Comparison of ENCODE assay signal across 24 mouse cellular contexts in the genomic region with DNA sequence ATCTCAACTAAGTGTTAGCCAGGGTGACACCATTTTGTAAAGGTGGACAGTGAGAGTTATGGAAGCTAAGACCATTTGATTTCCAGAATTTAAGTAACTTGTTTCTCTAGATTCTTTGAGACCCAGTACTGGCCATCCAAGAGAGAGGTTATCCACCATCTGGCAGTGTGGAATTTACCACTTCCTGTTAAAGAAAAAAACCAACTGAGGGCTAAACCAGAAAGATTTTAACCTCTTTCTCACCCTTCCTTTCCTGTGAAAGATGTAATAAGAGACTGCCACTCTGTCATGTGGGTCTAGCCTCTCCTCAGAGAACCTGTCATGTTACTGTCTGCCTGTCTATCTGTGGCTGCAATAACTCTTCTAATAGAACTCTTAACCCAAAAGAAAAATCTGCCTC. TPM values are rescaled to one million over a fixed set of nuclear protein-coding genes. Genes with fewer than 3 reads are reported as not detected.
DNase-seq lines count a peak whose midpoint lies in the region; ATAC-seq and TF ChIP-seq lines count a peak whose summit lies in the region.
"Had no signal": no experiment of that assay in that cellular context is flagged by ENCODE, and none has a peak within 500 bp of the region (broad histone marks: within the 10 kb centered on the region; RNA-seq: fewer than 3 reads in every experiment).

No protein-coding gene starts in this region.

- no peaks in the 10 kb centered on the region for H3K9me3 ChIP-seq in midbrain, embryonic 11.5 days (ENCODE audit: control insufficient read depth, low read length)
- no peaks in the 10 kb centered on the region for H3K9me3 ChIP-seq in midbrain, embryonic 16.5 days (replicated peaks; ENCODE audit: control insufficient read depth, low read length, poor library complexity, severe bottlenecking)
- H3K9me3 ChIP-seq: embryonic facial prominence, embryonic 10.5 days; heart, embryonic 10.5 days; hindbrain, embryonic 13.5 days had no signal

- H3K79me2 ChIP-seq in C2C12 (ENCODE audit: control insufficient read depth, insufficient read depth): no peaks in the 10 kb centered on the region

- no peaks in the 10 kb centered on the region for H3K79me3 ChIP-seq in C2C12 (ENCODE audit: low read depth)

- H3K27me3 ChIP-seq in midbrain, embryonic 11.5 days (ENCODE audit: control insufficient read depth, insufficient read depth, low read length): no peaks in the 10 kb centered on the region
- no peaks in the 10 kb centered on the region for H3K27me3 ChIP-seq in midbrain, embryonic 16.5 days (ENCODE audit: control insufficient read depth, insufficient read depth, low read depth, low read length)
- H3K27me3 ChIP-seq in C2C12 (ENCODE audit: control insufficient read depth, insufficient read depth, insufficient read length): no peaks in the 10 kb centered on the region
- H3K27me3 ChIP-seq: hindbrain, embryonic 13.5 days had no signal

- no peak overlapping the region for H3K27ac ChIP-seq in midbrain, embryonic 11.5 days (ENCODE audit: low read depth, low read length)
- H3K27ac ChIP-seq in midbrain, embryonic 16.5 days (ENCODE audit: low read length): no peak overlapping the region
- H3K27ac ChIP-seq in embryonic fibroblast, embryonic 13.5 days (ENCODE audit: insufficient read depth, low read length): peak overlapping the region; percentile 44
- H3K27ac ChIP-seq: embryonic facial prominence, embryonic 10.5 days; heart, embryonic 10.5 days; hindbrain, embryonic 13.5 days; hindbrain, postnatal 0 days had no signal

- H3K4me2 ChIP-seq in midbrain, embryonic 11.5 days: no peak overlapping the region
- no peak overlapping the region for H3K4me2 ChIP-seq in midbrain, embryonic 16.5 days (ENCODE audit: low read length)
- H3K4me2 ChIP-seq: hindbrain, embryonic 13.5 days had no signal

- TF ChIP-seq POLR2A in embryonic fibroblast, embryonic 13.5 days (IDR thresholded peaks at IDR 0.05; ENCODE audit: low read depth, low read length): no peak

- no peak for ATAC-seq in midbrain, embryonic 11.5 days (ENCODE audit: low FRiP score)
- no peak for ATAC-seq in midbrain, embryonic 16.5 days
- ATAC-seq in megakaryocyte progenitor cell, adult 5-6 weeks (replicated peaks; ENCODE audit: poor library complexity): peak; percentile 31
- ATAC-seq: forebrain, embryonic 16.5 days; hindbrain, postnatal 0 days had no signal

- no peak overlapping the region for H3K9ac ChIP-seq in midbrain, embryonic 11.5 days (ENCODE audit: low read length)
- no peak overlapping the region for H3K9ac ChIP-seq in midbrain, embryonic 16.5 days (ENCODE audit: low read depth, low read length)
- H3K9ac ChIP-seq: hindbrain, embryonic 13.5 days had no signal

- H3K36me3 ChIP-seq in midbrain, embryonic 11.5 days (ENCODE audit: control insufficient read depth, insufficient read depth, low read length): no peaks in the 10 kb centered on the region
- no peaks in the 10 kb centered on the region for H3K36me3 ChIP-seq in midbrain, embryonic 16.5 days (ENCODE audit: control insufficient read depth, insufficient read depth, low read length)
- H3K36me3 ChIP-seq in C2C12 (ENCODE audit: control insufficient read depth, insufficient read depth): no peaks in the 10 kb centered on the region
- H3K36me3 ChIP-seq: embryonic facial prominence, embryonic 10.5 days; heart, embryonic 10.5 days; hindbrain, embryonic 13.5 days had no signal

- H3ac ChIP-seq in C2C12 (ENCODE audit: control insufficient read depth, insufficient read length, low read depth): no peak overlapping the region

- DNase-seq in midbrain, embryonic 11.5 days (ENCODE audit: low spot score, missing footprints): peak; percentile 28
- no peak for DNase-seq in B cell, adult 2 months
- DNase-seq in gastrocnemius, postnatal 10 days: no peak
- DNase-seq in cerebellum, postnatal 25 days: no peak
- DNase-seq: adrenal gland, adult 8-10 months; adrenal gland, postnatal 36 days; cerebellum, adult 11 months; cerebellum, adult 9-10 months; cerebellum, postnatal 36 days; gastrocnemius, postnatal 36 days; heart, adult 18-20 months; heart, postnatal 10 days; heart, postnatal 4 days; kidney, adult 11 months had no signal

- H3K4me3 ChIP-seq in midbrain, embryonic 11.5 days (ENCODE audit: low read depth, low read length): no peak overlapping the region
- H3K4me3 ChIP-seq in midbrain, embryonic 16.5 days (ENCODE audit: low read depth, low read length): no peak overlapping the region
- H3K4me3 ChIP-seq in C2C12 (ENCODE audit: insufficient read depth, poor library complexity, severe bottlenecking): no peak overlapping the region
- no peak overlapping the region for H3K4me3 ChIP-seq in embryonic fibroblast, embryonic 13.5 days (ENCODE audit: insufficient read depth, low read length)
- H3K4me3 ChIP-seq: embryonic facial prominence, embryonic 10.5 days; erythroblast, embryonic 14.5 days; heart, embryonic 10.5 days; hindbrain, embryonic 13.5 days had no signal

- TF ChIP-seq CTCF in C2C12 (IDR thresholded peaks at IDR 0.05; ENCODE audit: control insufficient read depth, insufficient read depth, insufficient read length): no peak
- no peak for TF ChIP-seq CTCF in embryonic fibroblast, embryonic 13.5 days (IDR thresholded peaks at IDR 0.05; ENCODE audit: borderline replicate concordance, insufficient read depth, low read length)

- no peaks in the 10 kb centered on the region for H3K4me1 ChIP-seq in midbrain, embryonic 11.5 days (ENCODE audit: control insufficient read depth, insufficient read depth, low read length)
- no peaks in the 10 kb centered on the region for H3K4me1 ChIP-seq in midbrain, embryonic 16.5 days (ENCODE audit: control insufficient read depth, insufficient read depth, low read length)
- H3K4me1 ChIP-seq in embryonic fibroblast, embryonic 13.5 days (ENCODE audit: control insufficient read depth, insufficient read depth, low read length): peaks cover 10% of the 10 kb centered on the region

TF ChIP-seq in C2C12, 6 proteins besides CTCF, POLR2A, EP300 and RAD21:
- TF ChIP-seq USF1 (IDR thresholded peaks at IDR 0.05; ENCODE audit: low read depth) (peak; percentile 49), MYOD1 (IDR thresholded peaks at IDR 0.05; ENCODE audit: control insufficient read depth, insufficient read length, low read depth) (no peak), CEBPB (IDR thresholded peaks at IDR 0.05; ENCODE audit: low read depth) (no peak), MYOG (IDR thresholded peaks at IDR 0.05; ENCODE audit: control insufficient read depth, extremely low read depth, insufficient read length) (no peak), FOSL1 (IDR thresholded peaks at IDR 0.05; ENCODE audit: insufficient read depth, low read length, poor library complexity, severe bottlenecking) (no peak), MAX (IDR thresholded peaks at IDR 0.05) (no peak)

RNA-seq across cellular contexts. Expression of a gene that starts 15.9 kb away (rescaled TPM):
- polyA plus RNA-seq in midbrain, embryonic 11.5 days (2014; fragmentation: Nextera tagmentation; extraction: Ambion mirVana): 35.9 and 39.5 TPM in 2 replicates
- polyA plus RNA-seq in midbrain, embryonic 16.5 days (2015; fragmentation: Nextera tagmentation; extraction: Ambion mirVana): 149 and 180 TPM in 2 replicates
- polyA plus RNA-seq in C2C12 (2012; fragmentation: generic; extraction: Trizol): 74.2 TPM
- 105 and 138 TPM in 2 replicates for polyA plus RNA-seq in embryonic fibroblast, embryonic 13.5 days (2011; ENCODE audit: insufficient read length, low read depth, missing spikeins)
- 22.9 and 29.1 TPM in 2 replicates for total RNA-seq in megakaryocyte progenitor cell, adult 5-6 weeks (2015)
- total RNA-seq in megakaryocyte progenitor cell, adult 5-6 weeks (2017): 47.5 and 52.5 TPM in 2 replicates
- 100 to 1,000 TPM; 120 to 134 TPM for total RNA-seq in gastrocnemius, postnatal 10 days (2021)

RNA-seq across cellular contexts. Expression of a gene that starts 26.6 kb away (rescaled TPM):
- polyA plus RNA-seq in midbrain, embryonic 11.5 days (2014; fragmentation: Nextera tagmentation; extraction: Ambion mirVana): 0.22 and 0.40 TPM in 2 replicates
- 0.19 and 0.72 TPM in 2 replicates for polyA plus RNA-seq in midbrain, embryonic 16.5 days (2015; fragmentation: Nextera tagmentation; extraction: Ambion mirVana)
- 106 TPM for polyA plus RNA-seq in C2C12 (2012; fragmentation: generic; extraction: Trizol)
- 75.9 and 142 TPM in 2 replicates for polyA plus RNA-seq in embryonic fibroblast, embryonic 13.5 days (2011; ENCODE audit: insufficient read length, low read depth, missing spikeins)
- total RNA-seq in megakaryocyte progenitor cell, adult 5-6 weeks (2015): 3.4 TPM in 2 replicates
- total RNA-seq in megakaryocyte progenitor cell, adult 5-6 weeks (2017): 6.9 and 7.6 TPM in 2 replicates
- 10 to 100 TPM; 25.6 to 28.0 TPM for total RNA-seq in gastrocnemius, postnatal 10 days (2021)
- polyA plus RNA-seq: erythroblast, embryonic 14.5 days had no signal

Comparison
In these comparisons a context has a peak if more than half of its experiments do, and no peak if none do; other contexts are left out.
1. RNA of a gene that starts 26.6 kb away (polyA plus RNA-seq): 106 TPM in C2C12 (single experiment) and 75.9 to 142 TPM in embryonic fibroblast, embryonic 13.5 days; 0.19 to 0.72 TPM in midbrain, embryonic 16.5 days and 0.22 to 0.40 TPM in midbrain, embryonic 11.5 days; every median in the first group is over 10 times any median in the second.